Mouse (Mus musculus): Measurements from ENCODE around the gene Sdhc.

Sdhc gene

GRCm38 (mm10) chr1:171149974-171150760, at the start of gene Sdhc, which contains the start of gene Mpz:
Sdhc (minus strand) TSS chr1:171150603.
Mpz (plus strand) TSS chr1:171150711.
- peak; percentile 95 for ATAC-seq (ENCODE audit: insufficient number of reproducible peaks, low FRiP score, low TSS enrichment)

- ATAC-seq (ENCODE audit: insufficient number of reproducible peaks, low FRiP score, low TSS enrichment): no peak
Measured at GRCm38 (mm10) chr1:171199532-171199931, 49.1 kb upstream of the Sdhc start.

DNA sequence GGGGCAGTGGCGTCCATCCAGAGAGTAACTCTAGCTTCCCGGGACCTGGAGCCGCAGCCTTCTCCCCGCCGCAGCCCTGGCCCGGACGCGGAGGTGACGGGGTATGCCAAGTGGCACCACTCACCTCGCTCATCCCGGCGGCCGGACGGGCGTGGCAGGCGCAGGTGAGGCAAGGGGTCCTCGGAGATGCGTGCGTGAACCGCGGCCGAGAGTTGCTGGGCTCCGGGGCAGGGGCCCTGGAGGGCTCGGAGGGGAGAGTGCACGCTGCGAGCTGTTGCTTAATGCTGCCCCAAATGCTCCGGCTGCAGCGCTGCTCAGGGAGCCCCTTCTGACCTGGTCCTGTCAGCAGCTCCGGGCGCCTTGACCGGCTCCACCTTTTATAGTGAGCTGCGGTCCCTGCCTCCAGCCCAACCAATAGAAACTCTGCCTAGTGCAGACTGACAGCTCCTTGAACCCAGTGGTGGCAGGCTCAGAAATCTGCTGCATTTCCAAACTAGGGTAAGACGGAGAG, 45.5 kb upstream of the Sdhc start, which contains the start of gene Pcp4l1:
Gene Pcp4l1 (minus strand): TSS at position 382 of the 511 bp plus-strand sequence.
- ATAC-seq (ENCODE audit: insufficient number of reproducible peaks, low FRiP score, low TSS enrichment): peak; percentile 88

DNA sequence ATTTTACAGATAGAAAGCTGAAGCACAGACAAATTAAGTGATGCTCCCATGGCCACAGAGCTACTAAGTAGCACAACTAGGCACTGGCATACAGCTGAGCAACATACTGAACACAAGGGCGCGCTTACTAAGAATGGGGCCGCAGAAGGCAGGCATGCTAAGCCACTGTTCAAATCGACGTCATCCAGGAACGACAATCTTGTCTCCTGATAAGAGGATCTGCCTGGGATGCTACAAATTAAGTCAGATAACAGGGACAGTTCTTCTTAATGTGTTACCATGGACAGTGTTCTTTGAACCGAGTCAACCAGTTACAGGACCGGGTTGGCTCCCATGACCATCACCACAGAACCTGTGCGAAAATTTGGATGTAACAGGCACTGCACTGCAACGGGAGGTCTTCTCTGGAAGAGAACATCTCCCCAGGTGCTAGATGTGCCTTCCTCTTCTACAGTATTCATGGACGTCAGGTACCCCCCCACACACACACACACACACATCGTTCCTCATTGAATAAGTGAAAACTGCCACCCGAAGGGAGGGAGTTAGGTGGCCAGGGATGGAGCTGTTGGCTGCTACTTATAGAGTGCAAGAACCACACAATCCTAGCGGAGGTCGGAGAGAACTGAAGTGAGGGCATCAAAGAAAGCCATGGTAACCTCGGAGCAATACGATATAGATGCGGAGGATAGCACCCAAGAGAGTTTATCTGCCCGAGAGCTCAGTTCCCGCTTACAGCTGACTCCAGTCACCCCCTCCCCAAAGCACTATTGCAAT, 44.8 kb upstream of the Sdhc start:
- ATAC-seq (ENCODE audit: insufficient number of reproducible peaks, low FRiP score, low TSS enrichment): no peak

DNA sequence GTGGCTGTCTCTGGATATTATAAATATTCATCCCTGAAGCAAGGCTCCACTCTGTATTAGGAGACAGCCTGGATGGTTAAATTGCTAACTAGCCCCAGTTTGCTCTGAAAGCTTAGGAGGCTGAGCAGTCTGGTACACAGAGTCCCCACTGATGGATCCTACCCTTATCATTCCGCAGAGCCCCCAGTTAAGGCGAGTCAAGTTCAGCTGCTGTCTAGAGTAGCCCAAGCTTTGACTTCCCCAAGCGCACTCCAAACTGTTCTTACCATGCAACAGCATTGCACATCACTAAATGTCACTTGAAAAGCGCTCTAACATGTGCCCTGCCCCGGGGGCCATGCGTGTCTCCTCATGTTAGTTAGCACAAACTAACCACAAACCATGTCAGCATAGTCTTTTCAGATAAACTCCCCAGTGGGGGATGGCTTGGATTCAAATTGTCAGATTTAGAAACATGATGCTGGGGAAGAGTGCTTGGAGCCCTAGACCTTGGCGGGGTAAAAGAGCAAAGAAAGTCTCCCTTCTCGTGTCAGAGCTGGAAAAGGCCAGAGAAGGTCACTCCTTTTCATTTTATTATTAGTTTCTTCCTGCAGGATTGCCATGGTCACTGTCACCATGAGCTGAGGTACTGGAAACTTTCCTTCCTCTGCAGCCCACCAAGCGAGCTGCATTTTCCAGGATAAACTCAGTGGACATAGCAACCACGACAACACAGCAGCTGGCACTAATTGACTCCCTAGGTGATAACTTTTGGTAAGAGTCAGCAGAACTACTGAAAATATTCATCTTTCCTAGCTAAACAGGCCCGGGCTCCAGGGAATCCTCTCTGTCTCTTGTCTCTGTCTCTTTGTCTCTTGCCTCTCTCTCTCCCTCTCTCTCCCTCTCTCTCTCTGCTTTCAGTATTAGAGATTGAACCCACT, 43.8 kb upstream of the Sdhc start:
- ATAC-seq (ENCODE audit: insufficient number of reproducible peaks, low FRiP score, low TSS enrichment): no peak

GRCm38 (mm10) chr1:171193093-171193840, 42.9 kb upstream of the Sdhc start:
- no peak for ATAC-seq (ENCODE audit: insufficient number of reproducible peaks, low FRiP score, low TSS enrichment)

DNA sequence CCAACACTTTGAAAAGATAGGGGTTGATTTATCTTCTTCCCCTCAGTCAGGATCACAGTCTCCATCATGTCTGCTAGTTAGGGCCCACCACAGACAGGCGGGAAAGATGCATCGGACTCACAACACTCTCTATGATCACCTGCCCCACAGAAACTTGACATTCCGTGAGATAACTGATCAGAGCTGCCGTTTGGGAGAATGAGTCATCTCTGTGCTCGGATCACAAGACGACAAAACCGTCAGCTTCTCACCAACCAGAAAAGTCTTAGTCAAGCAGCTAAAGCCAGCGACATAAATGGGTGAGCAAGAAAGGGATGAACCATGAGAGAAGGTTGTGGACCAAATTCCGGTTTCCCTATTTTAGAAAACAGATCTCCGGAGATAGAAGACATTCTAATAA, 41.9 kb upstream of the Sdhc start:
- no peak for ATAC-seq (ENCODE audit: insufficient number of reproducible peaks, low FRiP score, low TSS enrichment)

DNA sequence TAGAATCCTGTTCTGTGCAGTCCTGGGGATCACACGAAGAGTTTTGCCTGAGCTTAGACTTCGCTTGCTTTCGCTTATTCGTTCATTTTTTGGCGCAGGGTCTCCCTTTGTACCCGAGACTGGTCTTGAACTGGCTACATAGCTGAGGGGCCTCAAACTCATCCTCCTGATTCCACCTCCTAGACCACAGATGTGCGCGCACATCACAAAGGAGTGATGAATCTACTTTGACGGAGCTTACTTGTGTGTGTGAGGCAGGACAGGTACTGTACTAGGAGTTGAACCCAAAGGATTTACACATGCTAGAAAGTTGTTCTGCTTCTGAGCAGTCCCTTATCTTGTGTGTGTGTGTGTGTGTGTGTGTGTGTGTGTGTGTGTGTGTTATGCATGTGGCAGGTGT, 40.4 kb upstream of the Sdhc start:
- ATAC-seq (ENCODE audit: insufficient number of reproducible peaks, low FRiP score, low TSS enrichment): no peak

GRCm38 (mm10) chr1:171189476-171190114, 39.2 kb upstream of the Sdhc start:
- ATAC-seq (ENCODE audit: insufficient number of reproducible peaks, low FRiP score, low TSS enrichment): no peak

DNA sequence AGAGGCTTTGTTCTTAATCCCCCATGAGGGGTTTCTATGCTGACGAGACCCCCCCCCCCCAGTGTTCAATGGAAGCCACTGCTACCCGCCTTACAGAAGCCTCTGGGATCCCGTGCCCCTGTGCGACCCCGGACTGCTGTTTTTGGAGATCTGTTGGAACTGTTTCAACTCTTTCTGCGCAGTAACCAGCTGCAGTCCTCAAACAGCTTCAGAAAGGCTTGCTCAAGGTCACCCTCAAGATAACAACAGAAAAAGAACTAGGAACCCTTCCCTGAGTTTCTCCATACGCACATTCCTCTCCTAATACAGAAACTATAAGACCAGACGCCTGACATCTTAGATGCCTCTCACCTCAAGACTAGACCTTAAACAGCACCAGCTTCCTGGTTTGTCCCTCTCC, 38.6 kb upstream of the Sdhc start:
- no peak for ATAC-seq (ENCODE audit: insufficient number of reproducible peaks, low FRiP score, low TSS enrichment)

- no peak for ATAC-seq (ENCODE audit: insufficient number of reproducible peaks, low FRiP score, low TSS enrichment)
Measured at GRCm38 (mm10) chr1:171187851-171188700, 37.7 kb upstream of the Sdhc start.

- no peak for ATAC-seq (ENCODE audit: insufficient number of reproducible peaks, low FRiP score, low TSS enrichment)
Measured at GRCm38 (mm10) chr1:171185655-171186054, 35.3 kb upstream of the Sdhc start.

GRCm38 (mm10) chr1:171184314-171184713, 33.9 kb upstream of the Sdhc start:
- ATAC-seq (ENCODE audit: insufficient number of reproducible peaks, low FRiP score, low TSS enrichment): no peak

DNA sequence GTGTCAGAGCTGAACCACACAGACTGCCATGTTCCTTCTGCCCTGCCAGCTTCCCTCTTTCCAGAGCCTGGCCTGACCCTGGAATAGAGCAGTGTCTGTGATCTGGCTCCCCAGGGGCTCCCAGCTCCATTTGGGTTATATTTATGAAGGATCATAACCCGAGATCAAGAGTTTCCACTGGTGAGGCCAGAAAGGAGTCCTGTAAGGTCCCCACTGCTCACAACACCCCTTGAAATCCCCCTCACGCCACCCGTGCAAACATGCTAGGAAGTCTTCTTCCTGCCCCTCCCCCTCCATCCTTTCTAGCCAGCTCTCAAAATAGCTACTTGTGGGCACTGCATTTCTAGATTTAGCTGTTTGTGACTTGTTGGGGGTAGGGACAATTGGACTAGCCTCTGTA, 33.2 kb upstream of the Sdhc start:
- no peak for ATAC-seq (ENCODE audit: insufficient number of reproducible peaks, low FRiP score, low TSS enrichment)

GRCm38 (mm10) chr1:171183025-171183424, 32.6 kb upstream of the Sdhc start:
- ATAC-seq (ENCODE audit: insufficient number of reproducible peaks, low FRiP score, low TSS enrichment): no peak

GRCm38 (mm10) chr1:171179487-171180171, 29.2 kb upstream of the Sdhc start:
- no peak for ATAC-seq (ENCODE audit: insufficient number of reproducible peaks, low FRiP score, low TSS enrichment)

DNA sequence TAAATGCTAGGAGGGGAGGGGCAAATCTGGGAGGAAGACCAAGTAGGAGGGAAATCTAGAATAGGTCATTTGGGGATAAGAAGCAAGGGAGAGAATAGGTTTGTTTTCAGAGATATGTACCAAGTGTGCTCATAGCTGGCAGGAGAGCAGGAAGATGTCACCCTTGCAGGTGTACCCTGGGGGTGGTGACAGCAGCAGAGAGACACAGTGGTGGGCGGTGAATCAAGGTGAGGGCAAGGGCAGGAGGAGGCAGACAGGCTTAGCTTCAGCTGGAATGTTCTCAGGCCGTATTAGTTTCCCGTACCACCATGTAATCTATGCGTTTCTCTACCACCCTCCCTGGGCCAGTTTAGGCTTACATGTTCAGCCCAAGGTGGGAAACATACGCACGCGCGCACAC, 22.4 kb upstream of the Sdhc start:
- no peak for ATAC-seq (ENCODE audit: insufficient number of reproducible peaks, low FRiP score, low TSS enrichment)

DNA sequence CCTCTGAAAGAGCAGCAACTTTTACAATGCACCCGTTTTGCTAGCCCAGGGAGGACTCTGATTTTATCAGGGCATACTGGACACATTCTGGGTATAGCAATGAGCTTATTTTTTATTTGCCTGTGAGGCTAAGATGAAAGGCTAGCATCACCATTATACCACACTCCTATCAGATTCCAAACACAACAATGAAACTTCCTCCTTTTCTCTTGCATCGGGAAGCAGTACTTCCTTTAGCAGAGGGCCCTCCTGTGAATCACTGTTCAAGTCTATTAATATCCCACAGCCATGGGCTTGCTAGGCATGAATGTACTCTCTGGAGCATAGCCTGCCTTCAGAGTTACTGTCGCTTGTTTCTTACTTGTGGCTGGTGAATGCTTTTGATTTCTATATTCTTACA, 20.7 kb upstream of the Sdhc start:
- no peak for ATAC-seq (ENCODE audit: insufficient number of reproducible peaks, low FRiP score, low TSS enrichment)
